Mouse (Mus musculus) hindbrain, embryonic 14.5 days (tissue): ENCODE measurements around the gene Phldb3. TPM values are rescaled to one million over a fixed set of nuclear protein-coding genes. Genes with fewer than 3 reads are reported as not detected.

Source experiments
- ATAC-seq: fragments of 200-750 bp; cut with Nextera tagmentation; 2 replicates; pipeline ENCODE4 v1.8.0; 2017; ENCODE audit warnings: moderate number of reproducible peaks, mild to moderate bottlenecking, moderate TSS enrichment, moderate library complexity; ENCODE audit not compliant: low FRiP score
- DNase-seq: peaks from one replicate; pipeline ENCODE4 v3.0.0-alpha.2; 2015; ENCODE audit warnings: low spot score
- H3K27ac ChIP-seq: fragments of 300-500 bp; sonication (generic); 2 replicates; pipeline ENCODE4 v1.5.1; 2014; ENCODE audit warnings: mild to moderate bottlenecking, moderate library complexity
- H3K27me3 ChIP-seq: fragments of 300-500 bp; sonication (generic); 2 replicates; pipeline ENCODE4 v1.6.1; 2014; ENCODE audit warnings: mild to moderate bottlenecking, low read length, mixed read lengths; ENCODE audit not compliant: control insufficient read depth, insufficient read depth
- H3K36me3 ChIP-seq: fragments of 300-500 bp; sonication (generic); replicated peaks from 2 replicates; pipeline ENCODE4 v1.6.1; 2014; ENCODE audit not compliant: control insufficient read depth, insufficient read depth
- H3K4me1 ChIP-seq: fragments of 300-500 bp; sonication (generic); replicated peaks from 2 replicates; pipeline ENCODE4 v1.6.1; 2014; ENCODE audit warnings: antibody characterized with exemption, low read length, mixed read lengths; ENCODE audit not compliant: control insufficient read depth, insufficient read depth
- H3K4me2 ChIP-seq: fragments of 300-500 bp; sonication (generic); replicated peaks from 2 replicates; pipeline ENCODE4 v1.6.1; 2014; ENCODE audit warnings: mild to moderate bottlenecking, moderate library complexity
- H3K4me3 ChIP-seq: fragments of 300-500 bp; sonication (generic); replicated peaks from 2 replicates; pipeline ENCODE4 v1.5.1; 2014; ENCODE audit warnings: mild to moderate bottlenecking, low read length
- H3K9ac ChIP-seq: fragments of 300-500 bp; sonication (generic); 2 replicates; pipeline ENCODE4 v1.6.1; 2014
- H3K9me3 ChIP-seq: fragments of 300-500 bp; sonication (generic); 2 replicates; pipeline ENCODE4 v1.6.1; 2016; ENCODE audit warnings: low read length; ENCODE audit not compliant: control insufficient read depth
- WGBS: fragments of 180-500 bp; shearing (Covaris S2); extraction: QIAGEN DNeasy Blood & Tissue Kit; methylation state at CpG from one replicate; pipeline ENCODE4 v1.1.7; 2014; 5-methylcytosine and 5-hydroxymethylcytosine counted together
- polyA plus RNA-seq: library from polyadenylated mRNA; unstranded; fragments of >200 nt; fragmentation: Nextera tagmentation; extraction: Ambion mirVana; gene quantifications from 2 replicates; pipeline ENCODE4 v1.2.1, GENCODE M21; 2014

Phldb3 gene
- not detected in 2 replicates for polyA plus RNA-seq

- Histone ChIP-seq H3K9me3 (no peaks in the 10 kb centered on the region), H3K36me3 (no peaks in the 10 kb centered on the region), H3K4me1 (peaks cover 12% of the 10 kb centered on the region; the same call in 1 of the 2 replicates), H3K9ac (0 out of 2 replicates have a peak within 1 kb of the TSS, but pooled peaks have one; percentile 1), H3K4me2 (peak within 1 kb of the TSS; percentile 43), H3K27ac (no peak within 1 kb of the TSS), H3K27me3 (peaks cover 53% of the 10 kb centered on the region), H3K4me3 (peak within 1 kb of the TSS; percentile 22)
- ATAC-seq: no peak
- DNase-seq: no peak
- 3% methylated on average over 26 of the region's 27 CpGs for WGBS
These were observed at the start of gene Phldb3 for GRCm38 (mm10) chr7:24610144-24610878. Gene Phldb3, plus strand, starts transcription at chr7:24610763.

GRCm38 (mm10) chr7:24561450-24561849, 49.1 kb upstream of the Phldb3 start:
- H3K36me3 ChIP-seq: peaks cover 35% of the 10 kb centered on the region
- DNase-seq (no peak), ATAC-seq (no peak)
- H3K4me3 ChIP-seq: no peak overlapping the region
- no peaks in the 10 kb centered on the region for H3K4me1 ChIP-seq
- no peaks in the 10 kb centered on the region for H3K9me3 ChIP-seq
- H3K4me2 ChIP-seq: no peak overlapping the region
- 91% methylated on average over 4 of the region's 4 CpGs for WGBS
- H3K9ac ChIP-seq: no peak overlapping the region
- H3K27ac ChIP-seq: no peak overlapping the region
- no peaks in the 10 kb centered on the region for H3K27me3 ChIP-seq

- Histone ChIP-seq H3K9ac (no peak overlapping the region), H3K36me3 (peaks cover 54% of the 10 kb centered on the region), H3K4me2 (no peak overlapping the region), H3K27me3 (no peaks in the 10 kb centered on the region), H3K4me1 (no peaks in the 10 kb centered on the region), H3K4me3 (no peak overlapping the region), H3K9me3 (no peaks in the 10 kb centered on the region), H3K27ac (no peak overlapping the region)
- WGBS: 88% methylated on average over 8 of the region's 8 CpGs
- no peak for DNase-seq
- ATAC-seq: no peak
These were observed 47.2 kb upstream of the Phldb3 start for GRCm38 (mm10) chr7:24563191-24563836.

- Histone ChIP-seq H3K27ac (no peak overlapping the region), H3K9ac (no peak overlapping the region), H3K4me2 (no peak overlapping the region), H3K9me3 (no peaks in the 10 kb centered on the region), H3K4me3 (no peak overlapping the region), H3K27me3 (no peaks in the 10 kb centered on the region), H3K4me1 (no peaks in the 10 kb centered on the region), H3K36me3 (peaks cover 59% of the 10 kb centered on the region)
- 87% methylated on average over 4 of the region's 4 CpGs for WGBS
- ATAC-seq (no peak), DNase-seq (no peak)
These were observed 46.7 kb upstream of the Phldb3 start for GRCm38 (mm10) chr7:24563837-24564206.

DNA sequence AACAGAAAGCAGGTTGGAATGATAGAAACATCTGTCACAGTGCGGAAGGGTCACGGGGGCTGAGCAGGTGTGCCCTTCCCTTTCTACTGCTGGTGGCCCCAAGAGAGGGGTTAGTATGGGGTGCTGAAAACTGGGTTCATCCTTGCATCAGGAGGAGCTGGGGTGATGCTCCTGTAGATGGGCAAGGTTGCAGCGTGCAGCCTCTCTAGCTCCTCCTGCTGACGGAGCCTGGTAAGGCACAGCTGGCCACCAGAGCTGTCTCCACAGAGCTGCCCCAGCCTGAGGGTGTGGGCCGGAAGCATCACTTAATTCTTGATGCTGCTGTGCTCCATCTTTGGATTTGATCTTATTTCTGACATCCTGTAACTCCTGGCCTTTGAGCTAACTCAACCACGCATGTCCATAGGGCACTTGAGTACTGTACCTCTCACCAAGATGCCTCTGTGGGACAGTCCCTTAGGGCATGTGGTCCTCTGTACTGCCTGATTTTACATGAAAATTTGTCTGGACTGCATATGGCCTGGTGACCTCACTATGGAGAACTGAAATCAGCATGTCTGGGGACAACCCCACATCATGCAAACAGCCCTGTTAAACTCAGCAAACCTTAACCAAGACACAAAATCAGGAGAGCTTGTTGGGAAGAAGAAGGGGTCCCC, 45.8 kb upstream of the Phldb3 start:
- DNase-seq (peak; percentile 64), ATAC-seq (peak; percentile 60; the same call in 1 of the 2 replicates)
- H3K9me3 ChIP-seq: no peaks in the 10 kb centered on the region
- H3K4me1 ChIP-seq: no peaks in the 10 kb centered on the region
- H3K9ac ChIP-seq: no peak overlapping the region
- H3K27me3 ChIP-seq: no peaks in the 10 kb centered on the region
- H3K4me2 ChIP-seq: no peak overlapping the region
- H3K27ac ChIP-seq: no peak overlapping the region
- 65% methylated on average over 6 of the region's 6 CpGs for WGBS
- no peak overlapping the region for H3K4me3 ChIP-seq
- peaks cover 56% of the 10 kb centered on the region for H3K36me3 ChIP-seq

DNA sequence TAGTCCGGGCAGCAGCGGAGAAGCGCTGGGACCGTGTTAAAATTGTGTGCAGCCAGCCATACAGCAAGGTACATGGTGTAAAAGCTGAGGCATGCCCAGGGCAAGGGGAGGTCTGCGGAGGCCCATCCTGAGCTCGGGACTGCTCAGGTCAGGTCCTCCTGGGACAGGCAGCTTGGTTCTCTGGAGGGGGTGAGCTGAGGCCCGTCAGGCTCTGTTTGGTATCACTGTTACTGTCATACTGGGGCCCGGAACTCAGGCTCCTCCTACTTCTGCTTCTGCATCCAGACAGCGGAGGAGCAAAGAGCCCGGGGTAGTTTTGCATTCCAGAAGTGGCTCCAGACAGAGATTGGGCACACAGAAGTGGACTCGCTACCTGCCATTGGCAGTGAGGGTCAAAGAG, 44.9 kb upstream of the Phldb3 start:
- peaks cover 55% of the 10 kb centered on the region for H3K36me3 ChIP-seq
- H3K27ac ChIP-seq: no peak overlapping the region
- H3K27me3 ChIP-seq: no peaks in the 10 kb centered on the region
- DNase-seq (no peak), ATAC-seq (no peak)
- no peak overlapping the region for H3K4me3 ChIP-seq
- WGBS: 95% methylated on average over 11 of the region's 11 CpGs
- H3K4me1 ChIP-seq: no peaks in the 10 kb centered on the region
- H3K9me3 ChIP-seq: no peaks in the 10 kb centered on the region
- H3K4me2 ChIP-seq: no peak overlapping the region
- H3K9ac ChIP-seq: no peak overlapping the region

GRCm38 (mm10) chr7:24566206-24566605, 44.4 kb upstream of the Phldb3 start:
- Histone ChIP-seq H3K27ac (no peak overlapping the region), H3K27me3 (no peaks in the 10 kb centered on the region), H3K4me3 (no peak overlapping the region), H3K9me3 (no peaks in the 10 kb centered on the region), H3K4me1 (no peaks in the 10 kb centered on the region), H3K4me2 (no peak overlapping the region), H3K9ac (no peak overlapping the region), H3K36me3 (peaks cover 56% of the 10 kb centered on the region)
- ATAC-seq: no peak
- WGBS: 97% methylated on average over 9 of the region's 9 CpGs
- DNase-seq: no peak

- H3K27me3 ChIP-seq: no peaks in the 10 kb centered on the region
- no peak overlapping the region for H3K9ac ChIP-seq
- no peaks in the 10 kb centered on the region for H3K9me3 ChIP-seq
- WGBS: 93% methylated on average over 4 of the region's 4 CpGs
- no peaks in the 10 kb centered on the region for H3K4me1 ChIP-seq
- H3K27ac ChIP-seq: no peak overlapping the region
- peaks cover 41% of the 10 kb centered on the region for H3K36me3 ChIP-seq
- no peak overlapping the region for H3K4me2 ChIP-seq
- ATAC-seq (no peak), DNase-seq (no peak)
- no peak overlapping the region for H3K4me3 ChIP-seq
These were observed 42.1 kb upstream of the Phldb3 start for GRCm38 (mm10) chr7:24568512-24568911.

DNA sequence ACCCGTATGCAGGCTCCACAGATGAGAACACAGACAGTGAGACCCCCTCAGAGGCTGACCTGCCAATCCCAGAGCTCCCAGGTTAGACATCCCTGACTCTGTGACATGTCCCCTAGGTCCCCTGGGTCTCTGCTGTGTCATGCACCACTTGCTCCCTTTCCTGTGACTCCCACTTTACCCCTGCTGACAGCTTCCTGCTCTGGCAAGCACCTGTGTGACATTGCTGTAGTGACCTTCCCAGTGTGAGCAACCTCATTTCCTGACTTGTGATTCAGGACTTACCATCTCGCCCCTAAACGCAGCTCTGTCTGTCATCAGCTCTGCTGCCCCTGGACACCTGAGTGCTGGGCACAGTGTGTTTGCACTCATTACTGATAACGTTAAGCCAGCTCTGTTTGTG, 39.5 kb upstream of the Phldb3 start:
- H3K27me3 ChIP-seq: no peaks in the 10 kb centered on the region
- ATAC-seq: no peak
- no peak overlapping the region for H3K4me2 ChIP-seq
- DNase-seq: no peak
- H3K9ac ChIP-seq: no peak overlapping the region
- WGBS: 88% methylated on average over 4 of the region's 4 CpGs
- no peaks in the 10 kb centered on the region for H3K9me3 ChIP-seq
- peaks cover 32% of the 10 kb centered on the region for H3K36me3 ChIP-seq
- H3K4me3 ChIP-seq: no peak overlapping the region
- H3K27ac ChIP-seq: no peak overlapping the region
- H3K4me1 ChIP-seq: no peaks in the 10 kb centered on the region
